Mouse (Mus musculus) MN1 (cell line): ENCODE measurements around the gene Akap17b.

ENCODE experiments used
- DNase-seq: peaks from one replicate; pipeline ENCODE4 v3.0.0-alpha.2; 2016; ENCODE audit warnings: low spot score

Akap17b gene

DNA sequence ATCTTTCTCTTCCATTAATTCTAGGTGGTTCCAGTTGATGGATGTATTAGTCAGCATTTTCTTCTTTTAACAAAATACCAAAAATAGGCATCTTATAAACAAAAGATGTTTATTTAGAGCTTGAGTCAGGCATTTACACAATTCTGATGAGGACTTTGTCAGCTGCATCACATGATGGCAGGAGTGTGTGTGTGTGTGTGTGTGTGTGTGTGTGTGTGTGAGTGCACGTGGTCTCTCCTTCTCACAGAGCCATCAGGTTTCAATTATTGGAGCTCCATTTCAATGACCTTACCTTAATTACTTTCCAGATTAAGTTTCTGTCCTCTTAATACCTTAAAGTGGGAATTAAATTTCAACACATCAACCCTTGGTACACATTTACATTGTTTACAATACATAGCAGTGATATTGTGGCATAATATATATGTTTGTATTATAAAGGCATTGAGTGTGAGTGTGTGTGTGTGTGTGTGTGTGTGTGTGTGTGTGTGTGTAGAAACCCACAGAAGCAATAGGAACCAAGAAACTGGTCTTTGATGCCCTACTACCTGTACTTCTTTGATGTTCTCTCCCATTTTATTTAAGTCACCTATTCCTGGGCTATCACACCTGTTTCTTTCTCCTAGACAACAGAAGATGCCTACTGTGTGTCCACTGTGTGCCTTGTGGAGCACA, 58.4 kb downstream of the Akap17b start:
- DNase-seq: no peak

- no peak for DNase-seq
Observed at GRCm38 (mm10) chrX:36562079-36562478, 83.1 kb downstream of the Akap17b start.

GRCm38 (mm10) chrX:36561650-36562049, 83.5 kb downstream of the Akap17b start:
- peak; percentile 46 for DNase-seq

DNA sequence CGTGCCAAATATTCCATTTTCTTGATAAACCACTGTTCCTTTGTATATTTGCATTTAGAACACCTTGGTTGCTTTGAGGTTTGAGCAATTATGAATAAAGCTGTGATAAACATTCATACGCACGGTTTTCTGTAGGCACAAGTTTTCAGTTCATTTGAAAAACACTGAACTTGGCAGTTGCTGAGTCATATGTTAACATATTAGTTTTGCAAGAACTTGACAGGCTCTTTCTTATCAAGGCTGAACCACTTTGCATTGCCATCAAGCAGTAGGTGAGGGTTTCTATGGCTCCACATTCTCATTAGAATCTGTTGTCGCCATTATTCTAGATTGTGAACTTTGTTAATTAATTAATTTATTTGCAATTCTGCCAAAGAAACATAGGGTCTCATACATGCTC, 85.0 kb downstream of the Akap17b start:
- no peak for DNase-seq
